Mouse (Mus musculus) embryo, embryonic 11 days (tissue): ENCODE results near the gene Lonp1.
A peak's percentile ranks its signal among the peaks of the same experiment; 100 is the strongest.
"Not testable (repeated sequence)": the region's sequence is repeated elsewhere in the genome, so short reads cannot be mapped to it uniquely, and the experiment has no call there.

Experiments used
- DNase-seq: peaks from one replicate; pipeline ENCODE4 v3.0.0-alpha.2; 2015

Lonp1 gene

DNA sequence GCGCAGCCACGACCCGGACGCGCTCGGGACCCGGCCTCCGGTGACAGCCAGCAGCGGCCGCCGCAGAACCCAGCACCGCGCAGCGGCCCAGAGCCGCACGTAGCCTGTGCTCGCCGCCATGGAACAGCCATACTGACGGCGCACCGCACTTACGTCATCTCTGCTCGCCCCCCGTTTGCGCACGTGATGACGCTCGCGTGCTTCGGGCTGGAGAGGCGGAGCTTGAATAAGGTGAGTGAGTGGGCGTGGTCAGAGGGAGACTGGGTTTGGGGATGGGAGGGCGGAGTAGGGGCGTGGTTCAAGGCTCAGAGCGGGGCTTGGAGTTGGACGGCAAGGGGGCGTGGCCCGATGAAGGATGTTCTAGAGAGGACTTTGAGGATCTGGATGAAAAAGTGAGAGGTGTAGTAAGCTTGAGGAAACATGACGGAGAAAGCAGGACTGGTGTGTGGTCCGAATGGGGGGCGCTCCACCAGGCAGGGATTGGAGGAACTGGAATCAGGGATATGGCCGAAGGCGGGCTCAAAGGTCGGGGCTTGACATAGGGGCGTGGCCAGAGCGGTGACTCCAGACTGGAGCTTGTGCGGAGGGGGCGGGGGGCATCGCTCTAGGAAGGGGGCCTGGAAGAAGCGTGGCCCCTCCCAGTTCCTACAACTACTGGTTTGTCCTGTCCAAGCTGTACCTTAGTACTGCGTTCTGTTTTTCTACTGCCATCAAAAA is at the start of gene Lonp1:
Gene Lonp1, minus strand, starts transcription at position 134 of the 717 bp plus-strand sequence.
- peak; percentile 100 for DNase-seq

DNA sequence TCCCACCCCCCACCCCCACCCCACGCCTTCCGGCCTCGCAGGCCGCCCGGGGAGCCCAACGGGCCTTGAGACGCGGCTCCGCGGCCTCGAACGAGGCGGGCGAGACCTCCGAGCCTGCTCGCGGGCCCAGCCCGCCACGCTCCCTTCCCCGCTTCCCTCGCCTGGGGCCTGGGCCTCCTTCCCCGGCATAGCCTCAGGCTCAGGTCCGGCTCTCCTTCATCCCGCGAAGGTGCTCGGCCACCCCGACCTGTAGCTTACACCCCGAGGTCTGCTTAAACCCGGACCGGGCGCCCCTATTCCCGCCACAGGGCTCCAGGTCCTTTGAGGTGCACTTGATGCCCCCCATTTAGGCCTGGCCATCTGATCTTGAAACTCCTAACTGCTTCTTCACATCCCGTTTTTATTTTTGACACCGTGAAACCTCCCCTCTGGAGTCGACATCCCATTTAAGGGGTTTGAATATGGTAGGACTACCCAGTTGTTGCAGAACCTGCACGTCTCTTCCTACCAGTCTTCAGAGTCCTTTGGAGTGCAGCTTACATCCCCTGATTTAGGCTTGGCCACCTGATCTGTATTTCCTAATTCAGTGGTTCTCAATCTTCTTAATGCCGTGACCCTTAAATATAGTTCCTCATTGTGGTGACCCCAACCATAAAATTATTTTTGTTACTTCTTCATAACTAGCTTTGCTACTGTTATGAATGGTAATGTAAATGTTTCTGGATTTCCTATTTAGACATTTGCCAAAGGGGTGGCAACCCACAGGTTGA is 47.1 kb upstream of the Lonp1 start:
- DNase-seq, result no peak

DNA sequence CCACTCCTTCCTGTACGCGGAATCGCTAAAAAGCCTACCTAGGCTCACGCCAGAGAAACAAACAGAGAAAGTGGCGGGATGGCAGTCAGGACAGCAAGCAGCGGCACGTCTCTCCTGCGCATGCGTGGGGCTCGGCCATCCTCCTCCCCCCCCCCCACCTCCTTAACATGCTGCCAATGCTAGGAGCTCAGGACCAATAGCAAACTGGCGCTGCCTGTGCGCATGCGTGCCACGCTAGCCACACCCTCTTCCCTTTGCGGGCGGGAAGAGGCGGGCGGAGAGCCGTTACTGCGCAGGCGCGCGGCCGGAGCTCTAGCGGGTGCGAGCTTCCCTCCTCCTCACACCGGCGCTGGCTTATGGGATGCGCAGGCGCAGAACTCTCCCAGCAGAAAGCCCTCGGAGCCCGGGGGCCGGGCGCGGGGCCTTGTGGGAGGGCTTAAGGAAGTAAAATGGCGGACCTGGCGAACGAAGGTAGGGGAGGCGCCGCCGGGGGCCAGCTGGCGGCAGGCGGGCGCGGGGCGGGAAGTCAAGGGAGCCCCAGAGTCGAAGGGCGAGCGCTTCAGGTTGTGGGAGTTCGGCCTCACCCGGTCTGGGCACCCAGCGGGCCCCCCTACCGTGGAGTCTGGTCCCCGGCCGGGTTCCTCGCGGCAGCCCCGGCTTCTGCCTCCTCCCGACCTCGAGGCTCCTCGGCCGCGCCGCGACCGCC is 46.4 kb upstream of the Lonp1 start, which contains the start of gene Ranbp3:
Gene Ranbp3, plus strand, starts transcription at position 354 of the 706 bp plus-strand sequence.
- DNase-seq, result peak; percentile 100

DNA sequence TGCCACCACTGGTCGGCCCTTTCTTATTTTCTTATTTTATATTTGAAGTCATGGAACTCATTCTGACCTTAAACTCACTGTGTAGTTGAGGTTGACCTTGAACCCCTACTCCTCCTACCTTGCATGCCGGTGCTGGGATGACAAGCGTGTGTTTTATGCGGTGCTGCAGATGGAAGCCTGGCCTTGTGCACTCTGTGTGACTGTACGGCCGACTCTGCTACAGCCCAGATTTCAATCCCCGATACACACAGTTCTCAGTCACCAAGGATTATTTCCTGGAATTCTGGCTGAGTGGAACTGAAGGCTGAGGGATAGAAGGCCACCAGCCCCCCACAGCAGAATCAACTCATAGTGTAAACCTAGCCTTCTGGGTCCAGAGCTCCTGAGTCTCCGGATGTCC is 43.1 kb upstream of the Lonp1 start:
- DNase-seq, result no peak

DNA sequence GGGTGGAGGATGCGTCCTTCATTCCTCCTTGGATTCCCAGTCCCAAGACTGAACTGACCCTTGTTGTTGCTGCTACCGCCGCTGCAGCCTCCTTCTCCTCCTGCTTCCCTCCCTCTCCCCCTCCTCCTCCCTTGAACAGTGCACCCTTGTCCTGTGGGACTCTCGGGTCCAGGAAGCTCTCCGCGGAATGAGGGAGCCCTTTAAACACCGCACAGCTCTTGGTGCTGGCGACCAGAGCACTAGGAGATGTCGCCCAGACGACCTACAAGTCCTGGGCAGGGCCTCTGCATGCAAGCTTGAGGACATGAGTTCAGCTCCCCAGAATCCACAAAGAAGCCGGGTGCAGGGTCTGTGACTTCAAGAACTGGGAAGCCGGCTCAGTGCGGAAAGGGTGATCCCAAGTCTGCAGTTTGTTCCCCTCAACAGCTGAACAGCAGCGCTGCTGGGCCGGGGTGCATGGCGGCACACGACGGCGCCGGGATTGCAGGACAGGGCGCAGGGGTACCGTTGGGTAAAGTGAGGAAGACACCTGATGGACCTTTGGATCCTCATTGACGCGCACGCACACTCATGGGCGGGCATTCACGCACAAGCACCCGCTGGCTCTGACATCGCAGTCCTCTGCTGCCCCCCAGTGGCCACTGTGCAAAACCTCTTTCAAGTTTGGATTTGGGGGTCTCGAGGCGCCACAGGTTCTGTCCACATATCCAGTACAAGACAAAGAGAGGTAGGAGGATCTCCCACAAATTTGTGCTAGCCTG is 41.9 kb upstream of the Lonp1 start:
- DNase-seq, result peak; percentile 91

DNA sequence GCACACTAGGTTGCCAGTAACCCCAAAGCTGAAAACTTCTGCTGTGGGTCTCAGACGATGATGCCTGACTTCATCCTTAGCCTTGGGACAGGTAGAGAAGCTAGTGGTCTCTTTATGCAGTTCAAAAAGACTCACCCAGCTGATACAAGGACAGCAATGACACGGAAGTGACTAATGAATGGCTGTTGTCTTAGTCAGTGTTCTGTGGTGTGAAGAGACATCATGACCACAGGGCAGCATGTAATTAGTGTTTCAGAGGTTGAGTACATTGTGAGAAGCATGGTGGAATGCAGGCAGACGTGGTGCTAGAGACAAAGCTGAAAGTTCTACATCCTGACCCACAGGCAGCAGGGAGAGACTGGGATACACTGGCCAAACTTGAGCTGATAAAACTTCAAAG is 40.9 kb upstream of the Lonp1 start:
- DNase-seq, result no peak

DNA sequence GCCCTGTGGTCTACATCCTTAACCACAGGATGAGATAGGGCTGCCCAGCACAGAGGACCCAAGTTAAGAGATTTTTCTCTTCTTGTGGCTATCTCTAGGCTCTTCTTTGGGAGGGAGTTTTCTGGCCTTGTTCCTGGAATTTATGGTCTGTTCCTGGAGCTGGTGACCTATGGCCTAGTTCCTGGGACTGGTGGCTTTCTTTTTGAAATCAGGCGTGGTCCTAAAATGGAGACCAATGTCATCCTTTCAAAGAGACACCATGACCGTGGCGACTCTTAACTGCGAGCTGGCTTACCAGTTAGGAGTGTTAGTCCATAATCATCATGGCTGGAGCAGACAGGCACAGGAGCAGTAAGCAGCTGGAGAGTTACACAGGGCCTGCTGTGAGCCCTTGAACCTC is 39.7 kb upstream of the Lonp1 start:
- no peak for DNase-seq

DNA sequence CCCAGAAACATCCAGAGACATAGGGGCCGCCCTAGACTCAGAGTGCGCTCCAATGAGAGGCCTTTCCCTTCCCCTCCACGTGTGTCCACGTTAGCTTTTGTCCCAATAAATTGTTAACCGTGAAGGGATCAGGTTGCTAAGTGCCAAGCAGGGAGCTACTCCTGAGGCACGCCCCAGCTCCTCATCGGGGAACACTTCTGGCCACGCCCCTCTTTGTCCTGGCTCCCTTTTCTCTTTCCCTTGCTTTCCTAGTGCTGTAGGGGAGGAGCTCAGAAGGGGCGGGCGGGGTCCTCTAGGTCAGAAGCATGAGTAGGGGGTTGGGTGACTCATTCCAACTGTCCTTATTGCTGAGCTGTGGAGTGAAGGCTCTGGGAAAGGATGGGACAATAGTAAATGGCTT is 37.6 kb upstream of the Lonp1 start:
- DNase-seq, result peak; percentile 77

DNA sequence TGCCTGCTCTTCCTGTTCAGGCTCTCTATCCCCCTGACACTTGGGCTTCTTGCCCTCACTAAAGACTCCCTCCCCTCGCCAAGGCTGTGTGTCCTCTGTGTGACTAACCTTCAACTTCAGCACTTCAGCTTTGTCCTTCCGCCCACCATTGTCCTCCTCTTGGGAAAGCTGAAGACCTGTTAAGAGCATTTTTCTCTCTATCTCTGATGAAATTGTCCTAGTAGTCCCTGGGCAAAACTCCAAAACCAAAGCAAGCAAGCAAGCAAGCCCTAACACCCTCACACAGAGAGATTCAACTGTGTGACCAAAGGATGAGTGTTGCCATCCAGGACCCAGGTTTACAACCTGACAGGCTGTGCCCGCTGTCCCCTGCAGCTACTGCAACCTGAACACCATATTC is 37.0 kb upstream of the Lonp1 start:
- no peak for DNase-seq

DNA sequence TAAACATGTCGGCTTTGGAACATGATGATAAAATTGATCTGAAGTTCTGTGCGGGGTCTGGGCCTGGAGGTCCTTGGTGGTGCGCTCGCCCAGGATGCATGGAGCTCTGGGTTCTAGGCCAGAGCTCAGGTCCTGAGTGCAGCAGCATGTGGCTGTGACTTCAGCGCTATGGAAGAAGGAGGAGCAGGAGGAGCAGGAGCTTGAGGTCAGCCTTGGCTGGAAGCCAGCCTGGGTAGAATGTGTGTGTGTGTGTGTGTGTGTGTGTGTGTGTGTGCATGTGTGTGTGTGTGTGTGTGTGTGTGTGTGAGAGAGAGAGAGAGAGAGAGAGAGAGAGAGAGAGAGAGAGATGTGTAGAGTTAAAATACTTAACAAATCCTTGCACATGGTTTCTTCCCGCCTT is 29.5 kb upstream of the Lonp1 start:
- no peak for DNase-seq

DNA sequence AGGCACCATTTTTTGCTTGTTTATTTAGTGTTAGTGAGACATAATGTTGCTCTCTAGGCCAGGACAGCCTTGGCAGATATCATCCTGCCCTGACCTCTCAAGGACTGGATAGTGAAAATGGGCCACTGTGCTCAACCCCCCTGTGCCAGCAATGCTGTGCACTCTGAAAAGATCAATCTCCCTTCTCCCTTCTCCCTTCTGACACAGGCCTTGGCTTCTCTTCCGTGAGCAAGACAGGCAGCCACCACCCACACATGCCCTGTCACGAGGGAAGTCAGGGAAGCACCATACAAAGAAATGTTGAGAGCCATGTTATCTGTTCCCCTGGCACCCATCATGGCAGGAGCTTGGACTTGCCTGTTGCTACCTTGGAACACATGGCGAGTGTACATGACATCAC is 28.6 kb upstream of the Lonp1 start:
- no peak for DNase-seq

DNA sequence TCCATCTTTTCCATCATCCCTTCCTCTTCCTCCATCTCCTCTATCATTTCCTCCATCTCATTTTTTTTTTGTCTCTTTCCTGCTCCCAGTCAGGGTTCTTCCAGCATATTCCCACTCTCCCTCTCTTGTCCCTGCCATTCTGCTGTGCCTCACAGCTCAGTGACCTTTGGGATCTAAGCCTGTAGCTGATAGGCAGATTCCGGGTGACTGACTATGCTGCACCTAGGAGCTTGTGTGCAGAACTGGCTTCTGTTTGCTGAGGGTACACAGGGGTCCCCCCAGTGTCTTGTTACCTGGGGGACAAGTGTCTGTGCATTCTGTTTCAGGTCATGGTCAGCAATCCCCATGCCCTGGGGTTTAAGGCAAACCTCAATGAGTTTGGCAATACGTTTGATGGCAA is 28.1 kb upstream of the Lonp1 start:
- no peak for DNase-seq

DNA sequence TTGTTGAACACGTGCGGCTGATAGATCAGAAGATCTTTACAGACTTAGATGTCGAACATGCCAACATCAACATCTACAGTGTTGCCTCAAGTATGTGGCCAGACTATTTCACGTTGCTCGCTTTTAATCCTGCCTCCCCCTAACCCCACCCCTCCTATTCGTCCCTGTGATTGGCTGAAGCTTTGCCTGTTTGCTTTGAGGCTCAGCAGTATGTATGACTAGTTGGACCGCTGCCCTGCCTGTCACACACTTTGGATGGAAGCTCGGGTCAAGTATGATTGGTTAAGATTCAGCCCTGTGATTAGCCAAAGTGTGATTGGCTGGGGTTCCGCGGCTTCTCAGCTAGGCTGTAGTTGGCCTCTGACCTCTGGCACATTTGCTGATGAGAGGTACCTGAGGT is 25.1 kb upstream of the Lonp1 start:
- DNase-seq, result peak; percentile 17

DNA sequence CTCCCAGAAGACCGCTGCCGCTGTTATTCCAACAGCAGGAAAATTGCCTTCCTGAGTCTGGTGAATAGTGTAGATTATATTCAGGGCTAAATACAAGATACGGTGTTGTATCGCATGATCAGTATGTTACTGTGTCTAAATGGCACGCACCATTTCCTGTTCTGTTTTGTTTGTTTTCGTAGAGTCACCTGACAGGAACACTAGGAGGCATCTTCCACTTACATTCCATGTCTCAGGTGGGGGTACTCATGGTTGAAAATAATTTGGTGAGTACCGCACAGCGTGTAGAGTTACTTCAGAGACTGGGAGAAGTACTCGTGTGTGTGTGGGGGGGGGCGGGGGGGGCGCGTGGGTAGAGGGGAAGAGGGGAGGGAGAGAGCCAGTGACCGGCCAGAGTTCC is 20.9 kb upstream of the Lonp1 start:
- no peak for DNase-seq

DNA sequence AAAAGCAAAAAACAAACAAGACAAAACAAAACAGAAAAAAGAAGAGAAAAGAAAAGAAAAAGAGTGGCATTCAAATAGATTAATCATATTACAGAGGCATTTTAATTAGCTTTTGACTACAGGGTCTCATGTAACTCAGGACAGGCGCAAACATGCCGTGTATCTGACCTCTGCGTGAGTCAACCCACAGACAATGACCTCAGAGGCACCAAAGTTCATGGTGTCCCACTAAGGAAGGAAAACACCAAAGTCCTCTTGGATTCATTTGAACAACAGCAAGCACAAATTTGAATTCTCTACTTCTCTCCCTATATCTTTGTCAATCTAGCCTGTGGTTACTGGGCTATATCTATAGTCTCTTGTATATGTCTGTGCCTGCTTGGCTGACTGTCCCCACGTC is 16.6 kb upstream of the Lonp1 start:
- DNase-seq, result no peak

DNA sequence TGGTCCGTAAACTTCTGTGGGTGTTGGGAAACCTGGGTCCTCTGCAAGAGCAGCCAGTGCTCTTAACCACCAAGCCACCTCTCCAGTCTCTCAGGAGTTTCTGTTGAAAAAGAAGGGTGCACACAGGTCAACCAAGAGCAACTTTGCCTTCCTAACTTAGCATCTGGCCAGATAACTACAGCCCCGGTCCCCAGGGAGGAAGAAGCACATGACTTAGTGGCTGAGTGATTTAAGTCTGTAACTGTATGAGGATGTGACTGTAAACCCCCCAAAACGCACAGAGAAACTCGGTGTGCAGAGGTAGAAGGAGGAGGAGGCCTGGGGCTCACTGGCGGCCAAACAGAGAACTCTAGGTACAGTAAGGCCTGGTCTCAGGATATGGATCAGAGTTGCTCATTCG is 7.3 kb upstream of the Lonp1 start:
- DNase-seq, result no peak

DNA sequence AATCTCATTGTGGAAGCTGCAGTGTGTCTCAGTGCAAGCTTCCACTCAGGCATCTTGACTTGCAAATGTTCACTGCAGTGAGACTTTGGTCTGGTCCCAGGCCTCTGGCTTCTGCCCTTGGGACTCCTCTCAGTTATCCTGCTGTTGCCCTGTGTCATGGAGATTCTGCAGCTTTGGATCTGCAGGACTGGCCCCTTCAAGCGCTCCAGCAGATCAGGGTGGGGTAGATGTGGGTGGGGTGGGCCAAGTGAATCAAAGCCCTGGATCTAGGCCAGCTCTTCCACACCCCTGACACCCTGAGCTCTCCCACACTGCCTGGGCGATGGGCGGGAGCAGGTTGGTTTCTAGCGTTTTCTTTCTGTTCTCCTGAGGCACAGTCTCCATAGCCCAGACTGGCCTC is 5.1 kb upstream of the Lonp1 start:
- no peak for DNase-seq

DNA sequence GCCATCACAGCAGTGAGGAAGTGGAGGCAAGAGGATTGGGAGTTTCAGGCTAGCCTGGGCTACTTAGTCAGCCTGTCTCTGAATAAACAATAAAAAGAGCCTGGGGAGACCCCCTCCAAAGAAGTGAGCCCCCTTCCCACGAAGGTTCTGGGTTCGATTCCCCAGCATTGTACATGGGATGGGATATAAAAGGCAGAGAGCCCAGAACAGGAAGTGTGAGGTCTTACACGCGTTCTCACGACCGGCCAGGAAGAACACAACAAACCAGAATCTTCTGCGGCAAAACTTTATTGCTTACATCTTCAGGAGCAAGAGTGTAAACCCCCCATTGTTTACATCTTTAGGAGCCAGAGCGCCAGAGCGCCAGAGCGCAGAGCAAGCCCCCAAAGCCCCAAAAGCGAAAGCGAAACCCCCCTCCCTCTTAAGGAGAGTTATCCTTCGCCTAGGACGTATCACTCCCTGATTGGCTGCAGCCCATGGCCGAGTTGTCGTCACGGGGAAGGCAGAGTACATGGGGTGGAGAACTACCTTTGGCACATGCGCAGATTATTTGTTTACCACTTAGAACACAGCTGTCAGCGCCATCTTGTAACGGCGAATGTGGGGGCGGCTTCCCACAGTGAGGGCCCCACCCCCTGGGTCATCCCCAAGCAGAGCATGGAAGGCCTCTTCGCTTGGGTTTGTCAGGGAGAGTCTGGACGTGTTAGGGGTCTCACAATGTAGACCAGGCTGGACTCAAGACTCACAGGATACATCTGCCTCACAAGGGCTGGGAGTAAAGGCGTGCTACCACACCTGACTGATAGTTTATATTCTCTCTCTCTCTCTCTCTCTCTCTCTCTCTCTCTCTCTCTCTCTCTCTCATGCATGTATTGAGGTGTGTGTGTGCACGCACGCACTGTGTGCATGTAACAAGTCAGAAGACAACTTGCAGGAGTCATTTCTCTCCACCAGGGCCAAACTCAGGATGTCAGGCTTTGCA is 3.4 kb upstream of the Lonp1 start:
- DNase-seq, result not testable (repeated sequence)

DNA sequence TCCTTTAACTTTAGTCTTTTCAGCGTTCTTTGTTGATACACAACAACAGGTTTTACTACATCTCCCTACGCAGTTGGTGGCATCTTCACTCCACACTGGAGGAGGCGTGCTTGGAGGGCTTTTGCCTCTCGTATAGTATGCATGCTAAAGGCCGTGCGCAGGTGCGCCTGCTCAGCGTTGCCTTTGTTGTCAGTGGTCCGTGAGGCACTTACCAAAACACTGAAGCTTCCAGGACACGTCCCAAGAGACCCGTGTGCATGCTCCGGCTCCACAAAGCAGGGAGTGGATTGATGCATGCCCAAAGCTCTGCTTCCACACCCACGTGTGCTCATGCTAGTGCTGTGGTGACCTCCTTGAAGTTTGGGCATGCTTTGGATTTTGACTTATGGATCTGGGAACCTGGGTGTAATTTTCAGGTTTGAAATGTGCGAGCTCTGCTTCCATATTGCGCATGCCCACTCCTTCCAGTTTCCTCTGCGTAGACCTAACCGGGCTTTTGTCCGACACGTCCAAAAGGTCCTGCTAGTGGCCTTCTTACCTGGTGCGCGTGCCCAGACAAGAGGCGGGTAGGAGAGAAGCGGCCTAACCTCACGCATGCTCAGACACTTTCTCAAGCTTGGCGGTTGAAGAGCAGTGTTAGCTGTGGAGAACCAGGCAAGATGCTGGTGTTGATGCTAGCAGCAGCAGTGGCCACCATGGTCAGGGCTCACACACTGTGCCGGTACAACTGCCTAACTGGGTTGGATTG is 1.0 kb upstream of the Lonp1 start, which contains the start of gene Catsperd:
Gene Catsperd, plus strand, starts transcription at position 614 of the 748 bp plus-strand sequence.
- peak; percentile 69 for DNase-seq

DNA sequence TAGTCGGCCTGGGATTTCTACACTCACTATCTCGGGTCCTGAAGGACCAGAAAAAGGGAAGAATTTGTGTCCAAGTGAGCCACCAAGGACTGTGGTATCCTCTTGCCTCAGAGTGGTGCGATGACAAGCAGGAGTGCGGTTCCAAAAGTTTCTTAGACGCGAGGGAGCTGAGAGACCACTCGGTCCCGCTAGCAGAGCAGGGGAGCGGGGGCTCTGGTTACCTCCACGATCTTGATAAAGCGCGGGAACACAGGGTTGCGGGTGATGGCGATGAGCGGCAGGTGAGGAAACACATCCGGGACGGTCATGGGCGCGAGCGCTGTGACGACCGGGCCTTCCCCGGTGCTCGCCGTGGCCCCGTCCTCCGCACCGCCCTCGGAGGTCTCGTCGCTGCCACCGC is 427 bp downstream of the Lonp1 start:
- DNase-seq, result no peak

DNA sequence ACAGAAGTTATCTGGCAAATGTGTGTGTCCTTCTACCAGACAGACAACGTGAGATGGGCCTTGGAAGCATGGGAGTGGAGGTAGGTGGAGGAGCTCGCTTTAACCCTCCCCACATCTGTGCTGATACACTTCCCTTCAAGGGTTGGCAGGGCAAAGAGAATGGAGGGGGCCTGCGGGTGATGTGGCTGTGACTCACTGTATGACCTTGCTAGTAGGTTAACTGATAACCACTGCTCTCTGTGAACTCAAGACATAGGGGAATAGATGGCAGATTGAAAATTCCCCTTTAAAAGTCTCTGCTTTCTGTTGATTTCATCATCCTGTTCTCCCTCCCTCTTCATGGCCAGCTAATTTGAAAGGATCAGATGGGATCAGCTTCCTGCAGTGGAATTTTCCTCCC is 1.2 kb downstream of the Lonp1 start:
- no peak for DNase-seq
